Mouse (Mus musculus): Measurements from ENCODE around the gene Slc16a4.

The Slc16a4 gene

DNA sequence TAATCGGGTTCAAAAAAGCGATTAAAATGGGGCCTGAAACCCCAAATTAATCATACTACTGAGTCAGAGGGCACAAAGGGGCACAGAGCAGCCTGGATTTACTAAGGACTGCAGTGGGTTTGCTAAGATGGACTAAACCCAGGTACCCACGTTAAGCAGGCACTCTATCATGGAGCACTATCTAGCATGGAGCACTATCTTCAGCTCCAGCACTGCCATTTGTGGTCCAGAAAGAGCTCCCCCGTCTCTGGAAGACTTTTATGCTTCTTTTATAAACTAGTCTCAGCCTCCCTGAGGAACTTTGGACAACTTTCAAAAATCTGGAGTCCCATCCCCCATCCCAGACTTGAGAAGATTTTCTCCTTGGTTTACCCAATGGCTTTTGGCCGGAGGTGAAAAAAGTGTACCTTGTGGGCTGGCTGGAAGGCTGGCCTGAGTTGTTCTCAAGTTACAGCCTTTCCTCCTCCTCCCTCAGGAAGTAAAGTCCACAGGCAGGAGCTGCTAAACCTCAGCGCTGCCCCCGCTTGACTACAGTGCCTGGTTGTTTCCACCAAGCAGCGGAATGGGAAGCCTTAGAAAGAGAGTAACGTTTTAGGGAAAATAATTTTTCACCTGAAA, at the start of gene Slc16a4:
Slc16a4 (plus strand) TSS at position 467 of the 618 bp plus-strand sequence.
- DNase-seq (ENCODE audit: low read depth) = no peak

- no peak for DNase-seq (ENCODE audit: low read depth)
These were observed 49.5 kb upstream of the Slc16a4 start for GRCm38 (mm10) chr3:107241389-107242094.

DNA sequence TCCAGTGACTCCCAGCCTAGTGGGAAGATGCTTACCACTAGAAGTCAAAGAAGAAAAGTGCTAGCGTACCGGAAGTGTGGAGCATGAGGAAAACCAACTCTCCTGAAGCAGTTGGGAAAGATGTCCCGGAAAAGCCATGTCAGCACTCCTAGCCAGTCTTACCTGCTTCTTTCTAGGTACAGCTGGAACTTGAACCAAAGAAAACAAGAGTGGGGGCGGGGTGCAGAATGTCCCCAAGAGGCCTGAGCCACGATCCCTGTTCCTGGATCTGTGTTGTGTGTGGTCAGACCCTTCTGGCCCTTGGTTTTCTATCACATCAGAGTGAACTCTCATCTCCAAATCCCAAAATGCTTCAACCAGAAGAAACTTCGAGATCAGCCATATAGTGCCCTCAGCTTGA, 44.2 kb upstream of the Slc16a4 start:
- no peak for DNase-seq (ENCODE audit: low read depth)

DNA sequence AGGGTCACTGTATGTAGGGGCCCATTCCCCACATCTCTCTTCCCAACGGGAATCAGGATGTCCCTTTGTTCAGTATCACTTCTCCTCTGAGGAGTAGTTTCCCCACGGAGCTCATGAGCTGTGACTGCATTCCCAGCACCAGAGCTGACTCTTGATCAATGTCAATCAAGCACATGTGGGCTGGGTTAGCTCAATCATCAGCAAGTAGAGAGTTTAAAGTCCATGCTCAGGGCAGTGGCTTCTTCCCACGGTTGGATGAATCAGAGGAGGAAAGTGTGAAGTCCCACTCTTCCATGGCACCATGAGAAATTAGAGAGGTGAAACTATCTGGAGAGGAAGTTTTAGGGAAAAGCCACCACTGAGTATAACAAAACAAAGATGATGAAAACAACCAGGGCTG, 42.0 kb upstream of the Slc16a4 start:
- DNase-seq (ENCODE audit: low read depth) = no peak

DNA sequence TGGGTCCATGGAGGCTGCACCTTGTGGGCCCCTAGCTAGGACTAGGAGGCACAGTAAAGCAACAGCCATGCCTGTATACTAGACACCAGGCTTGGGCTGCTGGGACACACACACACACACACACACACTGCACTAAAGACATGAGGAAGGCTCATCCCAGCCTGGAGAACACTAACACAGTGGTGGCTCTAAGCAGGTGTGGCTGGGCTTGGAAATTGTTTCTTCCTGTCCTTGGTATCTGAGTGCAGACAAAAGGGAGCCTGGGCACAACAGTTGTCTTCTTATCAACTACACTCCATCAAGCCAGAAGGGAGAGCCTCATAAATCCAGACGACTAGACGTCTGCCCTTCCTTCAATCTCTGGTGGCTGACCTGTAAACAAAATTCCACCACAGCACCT, 40.7 kb upstream of the Slc16a4 start:
- DNase-seq (ENCODE audit: low read depth) = no peak

- DNase-seq (ENCODE audit: low read depth) = no peak
These were observed 39.0 kb upstream of the Slc16a4 start for GRCm38 (mm10) chr3:107252035-107252434.

GRCm38 (mm10) chr3:107253925-107254324, 37.1 kb upstream of the Slc16a4 start:
- DNase-seq (ENCODE audit: low read depth) = no peak

GRCm38 (mm10) chr3:107255992-107256391, 35.0 kb upstream of the Slc16a4 start:
- DNase-seq (ENCODE audit: low read depth) = no peak

DNA sequence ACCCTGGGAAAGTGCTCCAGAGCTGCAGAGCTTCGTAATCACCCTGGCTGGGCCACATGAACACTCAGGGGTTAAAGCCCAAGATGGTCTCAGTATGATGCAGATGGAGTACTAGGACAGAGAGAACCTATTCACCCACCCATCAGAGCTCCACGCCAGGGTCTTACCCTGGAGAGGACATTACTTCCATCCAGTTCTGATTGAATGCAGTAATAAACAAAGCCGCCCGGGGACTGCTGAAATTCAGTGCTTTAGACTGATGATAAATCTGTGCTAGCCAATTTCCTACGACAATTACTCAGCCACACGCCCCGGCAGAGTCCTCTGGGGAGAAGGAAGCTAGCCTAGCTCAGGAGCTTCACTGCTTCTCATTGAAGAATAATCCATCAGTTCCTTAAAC, 34.3 kb upstream of the Slc16a4 start:
- no peak for DNase-seq (ENCODE audit: low read depth)

- no peak for DNase-seq (ENCODE audit: low read depth)
These were observed 33.1 kb upstream of the Slc16a4 start for GRCm38 (mm10) chr3:107257924-107258323.

DNA sequence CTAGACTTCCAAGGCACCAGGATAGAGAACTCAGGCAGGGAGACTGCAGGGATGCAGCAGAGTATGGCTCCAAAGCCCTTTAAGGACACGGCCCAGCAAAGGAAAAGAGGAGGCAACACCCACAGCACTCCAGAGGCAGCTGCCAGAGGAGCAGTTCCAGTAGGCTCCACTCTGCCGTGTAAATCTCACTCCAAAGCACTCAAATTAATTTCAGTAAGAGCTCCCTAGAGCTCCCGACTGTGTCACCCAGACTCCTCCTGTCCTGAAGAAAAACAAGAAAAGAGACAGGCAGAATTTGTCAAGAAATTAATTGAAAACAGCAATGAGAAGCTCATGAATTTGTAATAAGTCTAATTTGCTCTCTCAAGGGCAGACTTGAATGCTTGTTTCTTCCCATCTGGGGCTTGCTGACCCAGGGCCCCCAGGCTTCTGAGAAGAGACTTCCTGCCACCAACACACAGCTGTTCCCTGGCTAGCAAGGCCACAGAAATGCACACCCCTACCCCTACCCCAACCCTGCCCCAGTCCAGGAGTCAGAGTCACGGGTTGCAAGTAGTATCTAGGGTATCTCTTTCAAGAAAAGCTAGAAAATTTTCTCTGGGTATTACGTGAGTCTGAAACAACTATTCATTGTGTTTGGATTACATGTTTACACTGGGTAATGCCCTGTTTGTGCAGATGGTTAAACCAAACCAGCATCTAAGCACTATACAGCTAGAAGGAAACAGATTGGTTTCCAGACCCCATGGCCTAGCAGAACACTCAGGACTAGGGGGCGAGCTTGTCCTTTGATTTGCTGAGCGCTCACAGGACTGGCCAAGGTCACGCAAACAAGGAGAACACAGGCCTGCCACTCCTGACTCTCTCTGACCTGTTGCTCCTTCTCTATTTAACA, 29.8 kb upstream of the Slc16a4 start:
- DNase-seq (ENCODE audit: low read depth) = no peak

- no peak for DNase-seq (ENCODE audit: low read depth)
These were observed 29.2 kb upstream of the Slc16a4 start for GRCm38 (mm10) chr3:107261851-107262165.

- DNase-seq (ENCODE audit: low read depth) = no peak
These were observed 24.1 kb upstream of the Slc16a4 start for GRCm38 (mm10) chr3:107266814-107267345.

DNA sequence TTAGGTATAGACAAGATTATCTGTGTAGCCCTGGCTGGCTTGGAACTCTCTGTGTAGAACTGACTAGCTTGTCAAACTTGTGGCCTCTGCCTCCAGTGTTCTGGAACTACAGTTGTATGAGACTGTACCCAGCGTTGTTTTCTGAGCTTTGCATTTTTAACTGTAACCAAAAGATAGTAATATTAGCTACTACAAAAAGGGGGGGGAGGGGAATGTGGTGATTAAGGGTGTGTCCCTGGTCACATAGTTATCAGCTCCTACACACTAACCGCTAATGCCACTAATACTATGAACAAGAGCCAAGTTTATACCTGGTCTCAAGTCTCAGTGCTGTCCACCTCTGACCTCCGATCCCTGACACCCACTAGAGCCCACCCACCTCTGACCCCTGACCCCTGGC, 18.6 kb upstream of the Slc16a4 start:
- no peak for DNase-seq (ENCODE audit: low read depth)

GRCm38 (mm10) chr3:107273820-107274219, 17.2 kb upstream of the Slc16a4 start:
- DNase-seq (ENCODE audit: low read depth) = peak; percentile 63

DNA sequence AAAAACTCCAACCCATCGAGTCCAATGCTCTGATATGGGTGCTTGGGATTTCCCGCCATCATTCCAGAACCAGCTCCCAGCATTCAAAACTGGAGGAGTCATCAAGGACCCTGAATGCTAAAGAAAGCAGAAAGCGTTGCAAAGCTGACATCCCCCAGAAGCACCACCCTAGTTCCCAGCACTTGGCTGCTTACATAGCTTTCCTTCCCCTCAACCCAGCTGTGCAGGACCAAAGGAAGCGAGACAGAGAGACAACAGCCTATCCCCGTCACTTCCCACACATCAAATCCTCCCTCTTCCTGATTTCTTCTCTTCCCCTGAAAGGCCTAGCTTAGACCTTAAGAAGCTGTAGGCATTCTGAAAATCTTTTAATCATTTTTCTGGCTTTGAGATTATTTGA, 15.7 kb upstream of the Slc16a4 start:
- DNase-seq (ENCODE audit: low read depth) = no peak

DNA sequence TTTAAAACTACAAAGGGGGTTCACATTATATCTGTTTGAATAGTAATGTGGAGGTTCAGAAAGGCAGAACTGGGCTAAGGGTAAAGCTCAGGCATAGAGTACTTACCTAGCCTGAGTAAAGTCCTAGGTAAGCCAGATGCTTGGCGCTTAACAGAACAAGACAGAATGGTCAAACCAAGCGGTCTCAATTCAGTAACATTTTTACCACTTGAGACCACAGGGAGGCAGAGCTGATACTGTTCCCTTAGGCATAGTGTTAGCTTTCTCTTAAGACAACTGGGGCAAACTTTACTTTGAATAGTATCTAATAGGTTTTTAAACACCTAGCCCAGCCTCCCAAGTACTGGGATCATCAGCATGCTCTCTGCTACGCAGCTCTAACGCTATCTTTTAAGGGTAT, 15.0 kb upstream of the Slc16a4 start:
- no peak for DNase-seq (ENCODE audit: low read depth)

DNA sequence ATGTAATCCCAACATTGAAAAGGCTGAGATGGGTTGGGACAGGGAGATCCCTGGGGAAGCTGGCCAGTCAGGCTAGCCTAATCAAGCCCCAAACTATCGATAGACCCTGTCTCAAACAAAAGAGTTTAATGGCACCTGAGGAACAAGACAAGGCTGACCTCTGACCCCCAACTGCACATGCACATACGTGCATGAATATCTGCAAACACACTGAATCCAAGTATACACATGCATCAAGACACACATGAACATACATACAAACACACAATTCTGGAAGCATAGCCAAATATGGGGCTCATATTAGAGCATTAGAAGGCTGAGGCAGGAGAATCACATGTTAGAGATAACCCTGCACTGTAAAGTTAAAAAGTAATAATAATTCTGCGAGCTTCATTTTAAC, 14.4 kb upstream of the Slc16a4 start:
- DNase-seq (ENCODE audit: low read depth) = no peak

GRCm38 (mm10) chr3:107278479-107279269, 12.4 kb upstream of the Slc16a4 start, which contains the start of gene Lamtor5:
TSS of gene Lamtor5 (plus strand) at chr3:107278858.
- DNase-seq (ENCODE audit: low read depth) = peak; percentile 77

GRCm38 (mm10) chr3:107286123-107286522, 4.9 kb upstream of the Slc16a4 start:
- DNase-seq (ENCODE audit: low read depth) = no peak

GRCm38 (mm10) chr3:107287346-107287745, 3.7 kb upstream of the Slc16a4 start:
- no peak for DNase-seq (ENCODE audit: low read depth)
